Mouse (Mus musculus) spleen, adult 2 months (tissue): ENCODE results near the gene St8sia4. TPM values are rescaled to one million over a fixed set of nuclear protein-coding genes. Genes with fewer than 3 reads are reported as not detected.

Source experiments
- DNase-seq, 2 experiments: peaks; one replicate each; pipeline versions ENCODE4 v3.0.0 to v3.0.0-alpha.2; 2012 to 2021; ENCODE audit warnings: low spot score in 2 of 2, low read depth in 1 of 2
- H3K27ac ChIP-seq: fragments of 200-500 bp; 2 replicates; pipeline ENCODE4 v1.5.1; 2012; ENCODE audit warnings: low read length, inconsistent platforms; ENCODE audit not compliant: insufficient read depth
- H3K27me3 ChIP-seq: fragments of 200-500 bp; 2 replicates; pipeline ENCODE4 v1.6.1; 2012; ENCODE audit warnings: mild to moderate bottlenecking, moderate library complexity, low read length, inconsistent platforms; ENCODE audit not compliant: control insufficient read depth, insufficient read depth
- H3K36me3 ChIP-seq: fragments of 200-500 bp; 2 replicates; pipeline ENCODE4 v1.6.1; 2012; ENCODE audit warnings: mild to moderate bottlenecking, low read length, inconsistent platforms; ENCODE audit not compliant: control insufficient read depth, insufficient read depth
- H3K4me1 ChIP-seq: fragments of 200-500 bp; 2 replicates; pipeline ENCODE4 v1.6.1; 2011; ENCODE audit warnings: inconsistent platforms; ENCODE audit not compliant: control insufficient read depth, insufficient read depth, insufficient read length
- H3K4me3 ChIP-seq: fragments of 200-500 bp; 2 replicates; pipeline ENCODE4 v1.5.1; 2011; ENCODE audit warnings: mild to moderate bottlenecking, inconsistent platforms; ENCODE audit not compliant: insufficient read depth, insufficient read length; ENCODE audit errors: extremely low read depth
- CTCF ChIP-seq: fragments of 200-500 bp; IDR thresholded peaks from 2 replicates; pipeline ENCODE4 v1.5.1; 2011; ENCODE audit warnings: mild to moderate bottlenecking, inconsistent platforms; ENCODE audit not compliant: insufficient read depth, insufficient read length, insufficient replicate concordance; ENCODE audit errors: extremely low read depth
- POLR2A ChIP-seq: fragments of 200-500 bp; IDR thresholded peaks from 2 replicates; pipeline ENCODE4 v1.6.1; 2011; ENCODE audit warnings: low read depth, low read length, inconsistent platforms
- WGBS: fragments of 180-500 bp; shearing (Covaris S2); methylation state at CpG from one replicate; pipeline ENCODE4 v1.1.7; 2018; 5-methylcytosine and 5-hydroxymethylcytosine counted together
- polyA plus RNA-seq: library from polyadenylated mRNA; depleted of rRNA; stranded (reverse); fragments of >200 nt; gene quantifications from 2 replicates; pipeline ENCODE4 v1.2.3, GENCODE M21; 2012

St8sia4 gene
- polyA plus RNA-seq, 1 experiment = 3.1 TPM

DNA sequence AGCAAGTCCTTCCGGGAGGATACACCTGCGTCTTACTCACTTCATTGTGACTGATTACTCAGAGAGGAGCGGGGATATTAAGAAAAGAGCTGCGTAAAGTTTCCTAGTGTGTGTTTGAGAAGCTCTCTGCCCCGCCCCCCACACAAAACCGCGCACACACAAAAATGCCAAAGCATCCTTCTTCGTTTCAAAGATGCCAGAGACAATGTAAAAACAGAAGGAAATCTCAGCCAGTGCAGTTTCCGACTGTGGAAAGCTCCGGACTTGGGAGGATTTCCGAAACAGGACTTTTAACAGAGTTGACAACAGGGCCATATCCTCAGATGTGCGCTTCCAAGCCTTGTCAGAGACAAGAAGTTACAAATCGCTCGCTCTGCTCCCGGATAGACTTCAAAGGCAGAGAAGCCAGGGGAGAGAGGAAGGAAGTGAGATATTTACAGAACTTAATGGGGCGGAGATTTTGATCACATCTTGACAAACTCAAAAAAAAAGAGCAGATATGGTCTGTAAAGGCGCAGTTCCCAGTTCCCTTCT, 1.4 kb downstream of the St8sia4 start:
- peak in 1 of 2 experiments; percentile 44 for DNase-seq
- 1% methylated on average over 17 of the region's 17 CpGs for WGBS
- no peak; the same call in 1 of the 2 replicates for TF ChIP-seq POLR2A
- no peak for TF ChIP-seq CTCF
- peak overlapping the region; percentile 73 for H3K27ac ChIP-seq
- no peaks in the 10 kb centered on the region for H3K36me3 ChIP-seq
- H3K27me3 ChIP-seq = no peaks in the 10 kb centered on the region
- H3K4me1 ChIP-seq = peaks cover 9% of the 10 kb centered on the region
- peak overlapping the region; percentile 71 for H3K4me3 ChIP-seq

- H3K27me3 ChIP-seq = no peaks in the 10 kb centered on the region
- peak overlapping the region; percentile 73 for H3K27ac ChIP-seq
- DNase-seq = peak in 1 of 2 experiments; percentile 63
- TF ChIP-seq CTCF = no peak
- no peak for TF ChIP-seq POLR2A
- WGBS = 2% methylated on average over 22 of the region's 22 CpGs
- H3K4me1 ChIP-seq = peaks cover 9% of the 10 kb centered on the region
- H3K4me3 ChIP-seq = peak overlapping the region; percentile 61
- peaks cover 1% of the 10 kb centered on the region; the same call in 1 of the 2 replicates for H3K36me3 ChIP-seq
Observed at GRCm38 (mm10) chr1:95664969-95665702, 2.2 kb downstream of the St8sia4 start.

DNA sequence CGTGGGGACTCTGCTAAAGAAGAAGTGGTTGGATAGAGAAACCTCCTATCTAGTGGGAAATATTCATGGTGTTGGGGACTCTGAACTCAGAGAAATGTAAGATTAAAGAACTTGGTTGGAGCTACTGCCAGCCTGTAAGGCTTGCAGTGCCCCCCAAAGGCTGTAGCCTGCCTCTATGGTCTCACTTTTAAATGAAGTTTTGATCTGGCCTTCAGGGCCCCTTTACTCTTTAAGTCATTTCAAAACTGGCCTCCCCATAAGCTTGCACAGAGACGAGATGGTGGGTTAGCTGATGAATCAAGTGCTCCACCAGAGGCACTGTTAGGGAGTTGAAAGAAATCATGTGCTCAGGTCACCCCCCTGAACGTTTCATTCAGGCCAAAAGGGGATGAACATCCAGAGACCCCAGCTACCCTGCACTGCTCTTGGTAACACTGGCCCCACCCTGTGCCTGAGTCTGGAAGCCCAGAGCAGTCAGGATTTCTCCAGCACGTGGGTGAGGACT, 3.0 kb downstream of the St8sia4 start:
- no peaks in the 10 kb centered on the region for H3K27me3 ChIP-seq
- peak overlapping the region; percentile 73 for H3K27ac ChIP-seq
- H3K4me1 ChIP-seq = peaks cover 9% of the 10 kb centered on the region
- TF ChIP-seq POLR2A (no peak), CTCF (peak; percentile 17; the same call in 1 of the 2 replicates)
- 5% methylated on average over 4 of the region's 4 CpGs for WGBS
- H3K36me3 ChIP-seq = peaks cover 1% of the 10 kb centered on the region; the same call in 1 of the 2 replicates
- DNase-seq = peak in 1 of 2 experiments; percentile 40
- H3K4me3 ChIP-seq = peak overlapping the region; percentile 61; the same call in 1 of the 2 replicates

- Histone ChIP-seq H3K4me3 (no peak overlapping the region), H3K36me3 (peaks cover 10% of the 10 kb centered on the region), H3K27me3 (no peaks in the 10 kb centered on the region), H3K4me1 (peaks cover 2% of the 10 kb centered on the region; the same call in 1 of the 2 replicates), H3K27ac (peak overlapping the region; percentile 42; the same call in 1 of the 2 replicates)
- WGBS = 7% methylated on average over 5 of the region's 5 CpGs
- TF ChIP-seq CTCF (no peak), POLR2A (no peak)
- DNase-seq = peak in 1 of 2 experiments; percentile 65
Observed at GRCm38 (mm10) chr1:95657051-95657668, 10.2 kb downstream of the St8sia4 start.

GRCm38 (mm10) chr1:95655564-95655963, 11.8 kb downstream of the St8sia4 start:
- 26% methylated on average over 9 of the region's 9 CpGs for WGBS
- TF ChIP-seq POLR2A (no peak), CTCF (no peak)
- H3K4me3 ChIP-seq = peak overlapping the region; percentile 18; the same call in 1 of the 2 replicates
- peaks cover 1% of the 10 kb centered on the region; the same call in 1 of the 2 replicates for H3K4me1 ChIP-seq
- no peak for DNase-seq
- H3K27ac ChIP-seq = peak overlapping the region; percentile 47; the same call in 1 of the 2 replicates
- H3K27me3 ChIP-seq = no peaks in the 10 kb centered on the region
- peaks cover 14% of the 10 kb centered on the region for H3K36me3 ChIP-seq

GRCm38 (mm10) chr1:95653445-95653844, 13.9 kb downstream of the St8sia4 start:
- Histone ChIP-seq H3K27ac (no peak overlapping the region), H3K4me3 (no peak overlapping the region), H3K4me1 (no peaks in the 10 kb centered on the region; the same call in 1 of the 2 replicates), H3K27me3 (no peaks in the 10 kb centered on the region), H3K36me3 (peaks cover 16% of the 10 kb centered on the region)
- no peak for DNase-seq
- 90% methylated on average over 8 of the region's 8 CpGs for WGBS
- TF ChIP-seq CTCF (no peak), POLR2A (no peak)
